Mouse (Mus musculus) neural tube, embryonic 13.5 days (tissue): Measurements from ENCODE around the gene Fnip2. TPM values are rescaled to one million over a fixed set of nuclear protein-coding genes. Genes with fewer than 3 reads are reported as not detected.

Experiments used
- ATAC-seq: fragments of 200-750 bp; cut with Nextera tagmentation; 2 replicates; pipeline ENCODE4 v1.8.0; 2017; ENCODE audit warnings: low read depth, mild to moderate bottlenecking, moderate TSS enrichment, moderate library complexity
- H3K27ac ChIP-seq: fragments of 300-500 bp; sonication (generic); replicated peaks from 2 replicates; pipeline ENCODE4 v1.5.1; 2015; ENCODE audit warnings: moderate library complexity, mild to moderate bottlenecking, inconsistent platforms
- H3K27me3 ChIP-seq: fragments of 300-500 bp; sonication (generic); 2 replicates; pipeline ENCODE4 v1.6.1; 2015; ENCODE audit warnings: mild to moderate bottlenecking, inconsistent platforms
- H3K36me3 ChIP-seq: fragments of 300-500 bp; sonication (generic); 2 replicates; pipeline ENCODE4 v1.6.1; 2015; ENCODE audit warnings: mild to moderate bottlenecking, inconsistent platforms
- H3K4me1 ChIP-seq: fragments of 300-500 bp; sonication (generic); replicated peaks from 2 replicates; pipeline ENCODE4 v1.6.1; 2015; ENCODE audit warnings: inconsistent platforms
- H3K4me2 ChIP-seq: fragments of 300-500 bp; sonication (generic); 2 replicates; pipeline ENCODE4 v1.6.1; 2015; ENCODE audit warnings: inconsistent platforms, mild to moderate bottlenecking, moderate library complexity
- H3K4me3 ChIP-seq: fragments of 300-500 bp; sonication (generic); 2 replicates; pipeline ENCODE4 v1.5.1; 2015; ENCODE audit warnings: mild to moderate bottlenecking, inconsistent platforms
- H3K9ac ChIP-seq: fragments of 300-500 bp; sonication (generic); 2 replicates; pipeline ENCODE4 v1.6.1; 2015; ENCODE audit warnings: moderate library complexity, mild to moderate bottlenecking, inconsistent platforms
- H3K9me3 ChIP-seq: fragments of 300-500 bp; sonication (generic); 2 replicates; pipeline ENCODE4 v1.6.1; 2016; ENCODE audit warnings: inconsistent platforms
- WGBS: fragments of 180-500 bp; shearing (Covaris S2); methylation state at CpG from one replicate; pipeline ENCODE4 v1.1.7; 2015; 5-methylcytosine and 5-hydroxymethylcytosine counted together
- polyA plus RNA-seq: library from polyadenylated mRNA; unstranded; fragments of >200 nt; fragmentation: Nextera tagmentation; extraction: Ambion mirVana; gene quantifications from 2 replicates; pipeline ENCODE4 v1.2.1, GENCODE M21; 2015

Fnip2 gene
- polyA plus RNA-seq, 1 experiment from 2014 or later = 5.9 TPM

- WGBS = 90% methylated on average over 3 of the region's 3 CpGs
- no peak overlapping the region for H3K27ac ChIP-seq
Measured at GRCm38 (mm10) chr3:79539124-79539523, 28.5 kb downstream of the Fnip2 start.

GRCm38 (mm10) chr3:79538342-79538741 is 29.3 kb downstream of the Fnip2 start:
- Histone ChIP-seq H3K4me3 (no peak overlapping the region), H3K4me1 (peaks cover 5% of the 10 kb centered on the region; the same call in 1 of the 2 replicates), H3K4me2 (no peak overlapping the region), H3K9me3 (no peaks in the 10 kb centered on the region), H3K36me3 (no peaks in the 10 kb centered on the region), H3K27ac (no peak overlapping the region), H3K9ac (no peak overlapping the region), H3K27me3 (no peaks in the 10 kb centered on the region)
- WGBS = 94% methylated on average over 3 of the region's 3 CpGs
- no peak for ATAC-seq

More at GRCm38 (mm10) chr3:79539124-79539523, 28.5 kb downstream of the Fnip2 start:
- no peak overlapping the region for H3K9ac ChIP-seq
- H3K27me3 ChIP-seq = no peaks in the 10 kb centered on the region
- H3K4me3 ChIP-seq = no peak overlapping the region
- H3K4me1 ChIP-seq = peaks cover 5% of the 10 kb centered on the region; the same call in 1 of the 2 replicates
- H3K4me2 ChIP-seq = no peak overlapping the region
- H3K9me3 ChIP-seq = no peaks in the 10 kb centered on the region
- H3K36me3 ChIP-seq = 0 out of 2 replicates have a peak, but pooled peaks cover 3% of the 10 kb centered on the region
- no peak for ATAC-seq

GRCm38 (mm10) chr3:79537626-79538203 is 29.9 kb downstream of the Fnip2 start:
- peaks cover 3% of the 10 kb centered on the region; the same call in 1 of the 2 replicates for H3K4me1 ChIP-seq
- H3K4me3 ChIP-seq = no peak overlapping the region
- no peaks in the 10 kb centered on the region for H3K9me3 ChIP-seq
- H3K4me2 ChIP-seq = no peak overlapping the region
- H3K9ac ChIP-seq = no peak overlapping the region
- no peak overlapping the region for H3K27ac ChIP-seq
- H3K27me3 ChIP-seq = no peaks in the 10 kb centered on the region
- no peaks in the 10 kb centered on the region for H3K36me3 ChIP-seq
- no peak for ATAC-seq
- WGBS = 95% methylated on average over 3 of the region's 3 CpGs

GRCm38 (mm10) chr3:79537023-79537422 is 30.6 kb downstream of the Fnip2 start:
- Histone ChIP-seq H3K4me2 (no peak overlapping the region), H3K27me3 (no peaks in the 10 kb centered on the region), H3K9me3 (no peaks in the 10 kb centered on the region), H3K9ac (no peak overlapping the region), H3K27ac (no peak overlapping the region), H3K36me3 (no peaks in the 10 kb centered on the region), H3K4me1 (no peaks in the 10 kb centered on the region), H3K4me3 (no peak overlapping the region)
- WGBS = 85% methylated on average over 7 of the region's 7 CpGs
- no peak for ATAC-seq

- Histone ChIP-seq H3K27me3 (no peaks in the 10 kb centered on the region), H3K36me3 (no peaks in the 10 kb centered on the region), H3K4me2 (no peak overlapping the region), H3K4me1 (peaks cover 9% of the 10 kb centered on the region; the same call in 1 of the 2 replicates), H3K9me3 (no peaks in the 10 kb centered on the region), H3K27ac (no peak overlapping the region), H3K9ac (no peak overlapping the region), H3K4me3 (no peak overlapping the region)
- WGBS = 76% methylated on average over 9 of the region's 9 CpGs
- ATAC-seq = no peak
Measured at GRCm38 (mm10) chr3:79531581-79532271, 35.9 kb downstream of the Fnip2 start.

GRCm38 (mm10) chr3:79529499-79530096 is 38.0 kb downstream of the Fnip2 start:
- WGBS = 89% methylated on average over 6 of the region's 6 CpGs
- Histone ChIP-seq H3K4me3 (no peak overlapping the region), H3K9ac (no peak overlapping the region), H3K4me2 (no peak overlapping the region), H3K9me3 (no peaks in the 10 kb centered on the region), H3K27ac (no peak overlapping the region), H3K27me3 (no peaks in the 10 kb centered on the region), H3K4me1 (peaks cover 9% of the 10 kb centered on the region; the same call in 1 of the 2 replicates), H3K36me3 (no peaks in the 10 kb centered on the region)
- ATAC-seq = no peak

GRCm38 (mm10) chr3:79528451-79528850 is 39.1 kb downstream of the Fnip2 start:
- 69% methylated on average over 8 of the region's 8 CpGs for WGBS

GRCm38 (mm10) chr3:79527921-79528320 is 39.7 kb downstream of the Fnip2 start:
- Histone ChIP-seq H3K27me3 (no peaks in the 10 kb centered on the region), H3K4me2 (no peak overlapping the region), H3K4me3 (no peak overlapping the region), H3K9me3 (no peaks in the 10 kb centered on the region), H3K27ac (no peak overlapping the region), H3K9ac (no peak overlapping the region), H3K36me3 (no peaks in the 10 kb centered on the region), H3K4me1 (peaks cover 9% of the 10 kb centered on the region; the same call in 1 of the 2 replicates)
- ATAC-seq = no peak
- 71% methylated on average over 8 of the region's 8 CpGs for WGBS

More at GRCm38 (mm10) chr3:79528451-79528850, 39.1 kb downstream of the Fnip2 start:
- Histone ChIP-seq H3K4me3 (no peak overlapping the region), H3K27ac (no peak overlapping the region), H3K9me3 (no peaks in the 10 kb centered on the region), H3K4me2 (no peak overlapping the region), H3K36me3 (no peaks in the 10 kb centered on the region), H3K9ac (no peak overlapping the region), H3K4me1 (peaks cover 9% of the 10 kb centered on the region; the same call in 1 of the 2 replicates), H3K27me3 (no peaks in the 10 kb centered on the region)
- no peak for ATAC-seq

- H3K4me1 ChIP-seq = peaks cover 9% of the 10 kb centered on the region; the same call in 1 of the 2 replicates
- H3K27ac ChIP-seq = no peak overlapping the region
- no peaks in the 10 kb centered on the region for H3K27me3 ChIP-seq
- no peak for ATAC-seq
- no peak overlapping the region for H3K4me2 ChIP-seq
- H3K4me3 ChIP-seq = no peak overlapping the region
- no peaks in the 10 kb centered on the region for H3K9me3 ChIP-seq
- WGBS = 82% methylated on average over 3 of the region's 3 CpGs
- H3K9ac ChIP-seq = no peak overlapping the region
- H3K36me3 ChIP-seq = no peaks in the 10 kb centered on the region
Measured at GRCm38 (mm10) chr3:79527521-79527920, 40.1 kb downstream of the Fnip2 start.

- WGBS = 89% methylated on average over 4 of the region's 4 CpGs
Measured at GRCm38 (mm10) chr3:79523349-79523748, 44.2 kb downstream of the Fnip2 start.

GRCm38 (mm10) chr3:79519862-79520261 is 47.7 kb downstream of the Fnip2 start:
- H3K9ac ChIP-seq = no peak overlapping the region
- no peak overlapping the region for H3K4me3 ChIP-seq
- H3K27ac ChIP-seq = peak overlapping the region; percentile 62
- 75% methylated on average over 9 of the region's 9 CpGs for WGBS
- peaks cover 28% of the 10 kb centered on the region for H3K4me1 ChIP-seq
- peaks cover 5% of the 10 kb centered on the region; the same call in 1 of the 2 replicates for H3K36me3 ChIP-seq
- H3K4me2 ChIP-seq = no peak overlapping the region
- H3K27me3 ChIP-seq = no peaks in the 10 kb centered on the region
- no peaks in the 10 kb centered on the region for H3K9me3 ChIP-seq
- ATAC-seq = no peak

More at GRCm38 (mm10) chr3:79523349-79523748, 44.2 kb downstream of the Fnip2 start:
- no peak overlapping the region for H3K4me2 ChIP-seq
- H3K27me3 ChIP-seq = no peaks in the 10 kb centered on the region
- no peaks in the 10 kb centered on the region for H3K9me3 ChIP-seq
- no peak overlapping the region for H3K9ac ChIP-seq
- H3K4me3 ChIP-seq = no peak overlapping the region
- no peak overlapping the region for H3K27ac ChIP-seq
- no peaks in the 10 kb centered on the region for H3K36me3 ChIP-seq
- ATAC-seq = no peak
- H3K4me1 ChIP-seq = peaks cover 28% of the 10 kb centered on the region
